Mouse (Mus musculus) forebrain, embryonic 11.5 days (tissue): ENCODE measurements around the gene Me3. TPM values are rescaled to one million over a fixed set of nuclear protein-coding genes. Genes with fewer than 3 reads are reported as not detected.

ENCODE experiments used
- ATAC-seq: fragments of 200-750 bp; cut with Nextera tagmentation; replicated peaks from 2 replicates; pipeline ENCODE4 v1.8.0; 2017; ENCODE audit warnings: moderate TSS enrichment; ENCODE audit not compliant: low FRiP score
- DNase-seq: peaks from one replicate; pipeline ENCODE4 v3.0.0-alpha.2; 2017; ENCODE audit warnings: low spot score
- H3K27ac ChIP-seq: fragments of 300-500 bp; sonication (generic); 2 replicates; pipeline ENCODE4 v1.5.1; 2014; ENCODE audit warnings: low read depth, low read length
- H3K27me3 ChIP-seq: fragments of 300-500 bp; sonication (generic); 2 replicates; pipeline ENCODE4 v1.6.1; 2014; ENCODE audit warnings: mild to moderate bottlenecking, low read length, mixed read lengths; ENCODE audit not compliant: control insufficient read depth, insufficient read depth
- H3K36me3 ChIP-seq: fragments of 300-500 bp; sonication (generic); 2 replicates; pipeline ENCODE4 v1.6.1; 2014; ENCODE audit warnings: mild to moderate bottlenecking, low read length, moderate library complexity, mixed read lengths; ENCODE audit not compliant: control insufficient read depth, insufficient read depth
- H3K4me1 ChIP-seq: fragments of 300-500 bp; sonication (generic); replicated peaks from 2 replicates; pipeline ENCODE4 v1.6.1; 2014; ENCODE audit warnings: low read length, mixed read lengths; ENCODE audit not compliant: control insufficient read depth, insufficient read depth
- H3K4me2 ChIP-seq: fragments of 300-500 bp; sonication (generic); 2 replicates; pipeline ENCODE4 v1.6.1; 2014; ENCODE audit warnings: low read depth, mild to moderate bottlenecking, low read length, moderate library complexity, mixed read lengths; ENCODE audit not compliant: severe bottlenecking
- H3K4me3 ChIP-seq: fragments of 300-500 bp; sonication (generic); 2 replicates; pipeline ENCODE4 v1.5.1; 2014; ENCODE audit warnings: low read depth, low read length
- H3K9ac ChIP-seq: fragments of 300-500 bp; sonication (generic); 2 replicates; pipeline ENCODE4 v1.6.1; 2014; ENCODE audit warnings: low read length
- H3K9me3 ChIP-seq: fragments of 300-500 bp; sonication (generic); 2 replicates; pipeline ENCODE4 v1.6.1; 2016; ENCODE audit warnings: low read length, mixed read lengths; ENCODE audit not compliant: control insufficient read depth
- WGBS: fragments of 180-500 bp; shearing (Covaris S2); extraction: QIAGEN DNeasy Blood & Tissue Kit; methylation state at CpG from one replicate; pipeline ENCODE4 v1.1.7; 2014; 5-methylcytosine and 5-hydroxymethylcytosine counted together
- polyA plus RNA-seq: library from polyadenylated mRNA; unstranded; fragments of >200 nt; fragmentation: Nextera tagmentation; extraction: Ambion mirVana; gene quantifications from 2 replicates; pipeline ENCODE4 v1.2.1, GENCODE M21; 2014

Gene Me3
- polyA plus RNA-seq, 1 experiment from 2014 or later: 0.90 TPM

GRCm38 (mm10) chr7:89772906-89773305 lies 140.7 kb downstream of the Me3 start:
- Histone ChIP-seq H3K27ac (no peak overlapping the region), H3K4me2 (no peak overlapping the region), H3K4me1 (no peaks in the 10 kb centered on the region; the same call in 1 of the 2 replicates), H3K36me3 (no peaks in the 10 kb centered on the region), H3K9ac (no peak overlapping the region), H3K9me3 (no peaks in the 10 kb centered on the region), H3K4me3 (no peak overlapping the region), H3K27me3 (no peaks in the 10 kb centered on the region)
- DNase-seq: no peak
- WGBS: 85% methylated on average over 5 of the region's 5 CpGs
- no peak for ATAC-seq

GRCm38 (mm10) chr7:89773352-89773921 lies 141.2 kb downstream of the Me3 start:
- Histone ChIP-seq H3K9me3 (no peaks in the 10 kb centered on the region), H3K4me3 (no peak overlapping the region), H3K36me3 (no peaks in the 10 kb centered on the region), H3K4me2 (no peak overlapping the region), H3K27me3 (no peaks in the 10 kb centered on the region), H3K9ac (no peak overlapping the region), H3K4me1 (no peaks in the 10 kb centered on the region; the same call in 1 of the 2 replicates), H3K27ac (0 out of 2 replicates have a peak overlapping the region, but pooled peaks have one; percentile 25)
- DNase-seq (no peak), ATAC-seq (peak; percentile 53)
- 49% methylated on average over 3 of the region's 3 CpGs for WGBS

- Histone ChIP-seq H3K9me3 (no peaks in the 10 kb centered on the region), H3K36me3 (no peaks in the 10 kb centered on the region), H3K27me3 (no peaks in the 10 kb centered on the region), H3K4me2 (no peak overlapping the region), H3K4me1 (no peaks in the 10 kb centered on the region; the same call in 1 of the 2 replicates), H3K4me3 (no peak overlapping the region), H3K27ac (0 out of 2 replicates have a peak overlapping the region, but pooled peaks have one; percentile 25), H3K9ac (no peak overlapping the region)
- DNase-seq (no peak), ATAC-seq (no peak)
- WGBS: 1% methylated on average over 2 of the region's 2 CpGs
Observed at GRCm38 (mm10) chr7:89773926-89774325, 141.7 kb downstream of the Me3 start.

GRCm38 (mm10) chr7:89775848-89776247 lies 143.7 kb downstream of the Me3 start:
- no peaks in the 10 kb centered on the region for H3K27me3 ChIP-seq
- ATAC-seq (no peak), DNase-seq (no peak)
- H3K9me3 ChIP-seq: no peaks in the 10 kb centered on the region
- H3K4me3 ChIP-seq: no peak overlapping the region
- 93% methylated on average over 2 of the region's 2 CpGs for WGBS
- H3K36me3 ChIP-seq: no peaks in the 10 kb centered on the region
- H3K9ac ChIP-seq: no peak overlapping the region
- no peaks in the 10 kb centered on the region; the same call in 1 of the 2 replicates for H3K4me1 ChIP-seq
- no peak overlapping the region for H3K4me2 ChIP-seq
- H3K27ac ChIP-seq: no peak overlapping the region

- 80% methylated on average over 1 of the region's 1 CpGs for WGBS
- Histone ChIP-seq H3K4me3 (no peak overlapping the region), H3K9me3 (no peaks in the 10 kb centered on the region), H3K27me3 (no peaks in the 10 kb centered on the region), H3K27ac (no peak overlapping the region), H3K36me3 (no peaks in the 10 kb centered on the region), H3K4me2 (no peak overlapping the region), H3K4me1 (no peaks in the 10 kb centered on the region), H3K9ac (no peak overlapping the region)
- DNase-seq (no peak), ATAC-seq (no peak)
Observed at GRCm38 (mm10) chr7:89781391-89781790, 149.2 kb downstream of the Me3 start.

GRCm38 (mm10) chr7:89787735-89788134 lies 155.5 kb downstream of the Me3 start:
- no peak overlapping the region for H3K9ac ChIP-seq
- 83% methylated on average over 7 of the region's 7 CpGs for WGBS

GRCm38 (mm10) chr7:89792576-89792975 lies 160.4 kb downstream of the Me3 start:
- Histone ChIP-seq H3K4me2 (no peak overlapping the region), H3K27ac (no peak overlapping the region), H3K4me3 (no peak overlapping the region), H3K4me1 (no peaks in the 10 kb centered on the region), H3K9ac (no peak overlapping the region), H3K9me3 (no peaks in the 10 kb centered on the region), H3K36me3 (no peaks in the 10 kb centered on the region), H3K27me3 (no peaks in the 10 kb centered on the region)
- DNase-seq: no peak
- ATAC-seq: no peak
- WGBS: 79% methylated on average over 1 of the region's 1 CpGs

More at GRCm38 (mm10) chr7:89787735-89788134, 155.5 kb downstream of the Me3 start:
- H3K4me1 ChIP-seq: no peaks in the 10 kb centered on the region
- H3K27me3 ChIP-seq: no peaks in the 10 kb centered on the region
- H3K4me2 ChIP-seq: no peak overlapping the region
- ATAC-seq (no peak), DNase-seq (no peak)
- no peak overlapping the region for H3K27ac ChIP-seq
- no peaks in the 10 kb centered on the region for H3K9me3 ChIP-seq
- no peaks in the 10 kb centered on the region for H3K36me3 ChIP-seq
- no peak overlapping the region for H3K4me3 ChIP-seq

GRCm38 (mm10) chr7:89795366-89795765 lies 163.2 kb downstream of the Me3 start:
- H3K27ac ChIP-seq: no peak overlapping the region
- no peak overlapping the region for H3K9ac ChIP-seq
- H3K9me3 ChIP-seq: no peaks in the 10 kb centered on the region
- H3K4me3 ChIP-seq: no peak overlapping the region
- 78% methylated on average over 3 of the region's 3 CpGs for WGBS
- H3K36me3 ChIP-seq: no peaks in the 10 kb centered on the region
- no peaks in the 10 kb centered on the region for H3K4me1 ChIP-seq
- DNase-seq (no peak), ATAC-seq (no peak)
- H3K4me2 ChIP-seq: no peak overlapping the region
- no peaks in the 10 kb centered on the region for H3K27me3 ChIP-seq

GRCm38 (mm10) chr7:89796351-89796801 lies 164.2 kb downstream of the Me3 start:
- H3K4me2 ChIP-seq: no peak overlapping the region
- H3K9ac ChIP-seq: no peak overlapping the region
- no peaks in the 10 kb centered on the region for H3K9me3 ChIP-seq
- no peak overlapping the region for H3K27ac ChIP-seq
- DNase-seq (no peak), ATAC-seq (peak; percentile 27; the same call in 1 of the 2 replicates)
- WGBS: 23% methylated on average over 6 of the region's 6 CpGs
- no peaks in the 10 kb centered on the region for H3K27me3 ChIP-seq
- H3K4me3 ChIP-seq: no peak overlapping the region
- no peaks in the 10 kb centered on the region for H3K36me3 ChIP-seq
- H3K4me1 ChIP-seq: no peaks in the 10 kb centered on the region
